9 mouse cellular contexts compared by ENCODE assay signal in genomic region chr2:168095077-168095476, GRCm38 (mm10). TPM values are rescaled to one million over a fixed set of nuclear protein-coding genes. Genes with fewer than 3 reads are reported as not detected.
A peak's percentile ranks its signal among the peaks of the same experiment; 100 is the strongest.
DNase-seq lines count a peak whose midpoint lies in the region; ATAC-seq lines count a peak whose summit lies in the region.
"Had no signal": no experiment of that assay in that cellular context is flagged by ENCODE, and none has a peak within 500 bp of the region (broad histone marks: within the 10 kb centered on the region; RNA-seq: fewer than 3 reads in every experiment).

No protein-coding gene starts in this region.

- H3K36me3 ChIP-seq in kidney, embryonic 14.5 days (ENCODE audit: control insufficient read depth, insufficient read depth, low read length): peaks cover 17% of the 10 kb centered on the region
- H3K36me3 ChIP-seq in embryonic facial prominence, embryonic 13.5 days: no peaks in the 10 kb centered on the region
- H3K36me3 ChIP-seq in intestine, embryonic 14.5 days (ENCODE audit: control insufficient read depth, insufficient read depth, low read length): peaks cover 12% of the 10 kb centered on the region
- H3K36me3 ChIP-seq in liver, embryonic 16.5 days (ENCODE audit: control insufficient read depth, insufficient read depth): no peaks in the 10 kb centered on the region

- H3K4me2 ChIP-seq in kidney, embryonic 14.5 days (replicated peaks; ENCODE audit: low read depth, low read length): no peak overlapping the region
- no peak overlapping the region for H3K4me2 ChIP-seq in embryonic facial prominence, embryonic 13.5 days
- no peak overlapping the region for H3K4me2 ChIP-seq in intestine, embryonic 14.5 days (ENCODE audit: low read length)
- H3K4me2 ChIP-seq in liver, embryonic 16.5 days (ENCODE audit: low read depth, low read length): no peak overlapping the region

- WGBS in kidney, embryonic 14.5 days: 59% methylated on average over 8 of the region's 8 CpGs
- 54% methylated on average over 8 of the region's 8 CpGs for WGBS in embryonic facial prominence, embryonic 13.5 days
- 56% methylated on average over 8 of the region's 8 CpGs for WGBS in intestine, embryonic 14.5 days
- 65% methylated on average over 8 of the region's 8 CpGs for WGBS in liver, embryonic 16.5 days (ENCODE audit: insufficient replicate concordance)

- H3K4me1 ChIP-seq in kidney, embryonic 14.5 days (ENCODE audit: control insufficient read depth, insufficient read depth, low read length): no peaks in the 10 kb centered on the region
- H3K4me1 ChIP-seq in embryonic facial prominence, embryonic 13.5 days: peaks cover 18% of the 10 kb centered on the region
- H3K4me1 ChIP-seq in intestine, embryonic 14.5 days (replicated peaks; ENCODE audit: control insufficient read depth, insufficient read depth, low read length): peaks cover 20% of the 10 kb centered on the region
- peaks cover 5% of the 10 kb centered on the region for H3K4me1 ChIP-seq in liver, embryonic 16.5 days (ENCODE audit: control insufficient read depth, low read depth, low read length)

- H3K27me3 ChIP-seq in kidney, embryonic 14.5 days (ENCODE audit: control insufficient read depth, insufficient read depth, low read length): no peaks in the 10 kb centered on the region
- no peaks in the 10 kb centered on the region for H3K27me3 ChIP-seq in embryonic facial prominence, embryonic 13.5 days
- H3K27me3 ChIP-seq in intestine, embryonic 14.5 days (replicated peaks; ENCODE audit: control insufficient read depth, insufficient read depth, low read length): no peaks in the 10 kb centered on the region
- no peaks in the 10 kb centered on the region for H3K27me3 ChIP-seq in liver, embryonic 16.5 days (ENCODE audit: control insufficient read depth, insufficient read depth, low read depth, low read length)

- H3K9me3 ChIP-seq in kidney, embryonic 14.5 days (ENCODE audit: control insufficient read depth, low read length): no peaks in the 10 kb centered on the region
- no peaks in the 10 kb centered on the region for H3K9me3 ChIP-seq in embryonic facial prominence, embryonic 13.5 days
- H3K9me3 ChIP-seq in intestine, embryonic 14.5 days (ENCODE audit: control insufficient read depth, low read length): no peaks in the 10 kb centered on the region
- H3K9me3 ChIP-seq in liver, embryonic 16.5 days (replicated peaks; ENCODE audit: control insufficient read depth, low read length): no peaks in the 10 kb centered on the region

- no peak overlapping the region for H3K9ac ChIP-seq in kidney, embryonic 14.5 days (ENCODE audit: low read depth, low read length)
- no peak overlapping the region for H3K9ac ChIP-seq in embryonic facial prominence, embryonic 13.5 days
- no peak overlapping the region for H3K9ac ChIP-seq in intestine, embryonic 14.5 days (ENCODE audit: low read length)
- no peak overlapping the region for H3K9ac ChIP-seq in liver, embryonic 16.5 days (ENCODE audit: low read depth, low read length)

- DNase-seq in kidney, adult 11 months: peak; percentile 91
- no peak for DNase-seq in intestine, embryonic 14.5 days (ENCODE audit: low spot score)
- DNase-seq in frontal cortex, postnatal 10 days (ENCODE audit: low spot score in 2 of 2): no peak
- no peak for DNase-seq in ovary, postnatal 14 days (ENCODE audit: low spot score)
- DNase-seq in spleen, postnatal 36 days (ENCODE audit: low spot score in 2 of 2): no peak
- DNase-seq: gastrocnemius, postnatal 10 days had no signal

- H3K27ac ChIP-seq in kidney, embryonic 14.5 days (ENCODE audit: low read depth, low read length): no peak overlapping the region
- H3K27ac ChIP-seq in embryonic facial prominence, embryonic 13.5 days: peak overlapping the region; percentile 78
- H3K27ac ChIP-seq in intestine, embryonic 14.5 days (ENCODE audit: low read depth): peak overlapping the region; percentile 51; the same call in 1 of the 2 replicates
- 0 out of 2 replicates have a peak overlapping the region, but pooled peaks have one; percentile 22 for H3K27ac ChIP-seq in liver, embryonic 16.5 days (ENCODE audit: low read length)

- no peak overlapping the region for H3K4me3 ChIP-seq in kidney, embryonic 14.5 days (ENCODE audit: low read length)
- H3K4me3 ChIP-seq in embryonic facial prominence, embryonic 13.5 days: no peak overlapping the region
- no peak overlapping the region for H3K4me3 ChIP-seq in intestine, embryonic 14.5 days (ENCODE audit: low read depth, low read length)
- H3K4me3 ChIP-seq in liver, embryonic 16.5 days (ENCODE audit: low read depth, low read length): no peak overlapping the region

- ATAC-seq in kidney, embryonic 14.5 days (ENCODE audit: low FRiP score, low TSS enrichment): no peak
- ATAC-seq in embryonic facial prominence, embryonic 13.5 days (ENCODE audit: insufficient number of reproducible peaks, insufficient read depth, low FRiP score, low TSS enrichment, low read depth): no peak
- no peak for ATAC-seq in intestine, embryonic 14.5 days (replicated peaks; ENCODE audit: low FRiP score, low TSS enrichment, low read depth)
- ATAC-seq in liver, embryonic 16.5 days (ENCODE audit: low read depth): peak; percentile 40; the same call in 1 of the 2 replicates

RNA-seq across cellular contexts. Expression of gene Pard6b, which starts 14.3 kb away (rescaled TPM):
- 9.7 and 22.0 TPM in 2 replicates for polyA plus RNA-seq in kidney, embryonic 14.5 days (2014; fragmentation: Nextera tagmentation; extraction: Ambion mirVana)
- polyA plus RNA-seq in embryonic facial prominence, embryonic 13.5 days (2015; fragmentation: Nextera tagmentation; extraction: Ambion mirVana): 3.0 and 3.9 TPM in 2 replicates
- 20.0 and 21.6 TPM in 2 replicates for polyA plus RNA-seq in intestine, embryonic 14.5 days (2014; fragmentation: Nextera tagmentation; extraction: Ambion mirVana)
- 2.3 and 2.7 TPM in 2 replicates for polyA plus RNA-seq in liver, embryonic 16.5 days (2015; fragmentation: Nextera tagmentation; extraction: Ambion mirVana)
